Mouse (Mus musculus) embryonic facial prominence, embryonic 14.5 days (tissue): ENCODE measurements around the gene Uhrf1bp1. TPM values are rescaled to one million over a fixed set of nuclear protein-coding genes. Genes with fewer than 3 reads are reported as not detected.

Experiments used
- ATAC-seq: fragments of 200-750 bp; cut with Nextera tagmentation; 2 replicates; pipeline ENCODE4 v1.8.0; 2017; ENCODE audit warnings: low read depth, moderate number of reproducible peaks, moderate TSS enrichment
- DNase-seq: peaks from one replicate; pipeline ENCODE4 v3.0.0-alpha.2; 2015; ENCODE audit warnings: low spot score
- H3K27ac ChIP-seq: fragments of 300-500 bp; sonication (generic); replicated peaks from 2 replicates; pipeline ENCODE4 v1.5.1; 2014; ENCODE audit warnings: low read depth, mild to moderate bottlenecking, low read length, moderate library complexity
- H3K27me3 ChIP-seq: fragments of 300-500 bp; sonication (generic); replicated peaks from 2 replicates; pipeline ENCODE4 v1.6.1; 2014; ENCODE audit warnings: low read length; ENCODE audit not compliant: control insufficient read depth, insufficient read depth
- H3K36me3 ChIP-seq: fragments of 300-500 bp; sonication (generic); 2 replicates; pipeline ENCODE4 v1.6.1; 2014; ENCODE audit warnings: low read length, mixed read lengths; ENCODE audit not compliant: control insufficient read depth, insufficient read depth
- H3K4me1 ChIP-seq: fragments of 300-500 bp; sonication (generic); 2 replicates; pipeline ENCODE4 v1.6.1; 2014; ENCODE audit warnings: antibody characterized with exemption, low read length; ENCODE audit not compliant: control insufficient read depth, insufficient read depth
- H3K4me2 ChIP-seq: fragments of 300-500 bp; sonication (generic); 2 replicates; pipeline ENCODE4 v1.6.1; 2014; ENCODE audit warnings: low read depth, mild to moderate bottlenecking, low read length, moderate library complexity, mixed read lengths
- H3K4me3 ChIP-seq: fragments of 300-500 bp; sonication (generic); 2 replicates; pipeline ENCODE4 v1.5.1; 2014; ENCODE audit warnings: low read depth, mild to moderate bottlenecking, low read length
- H3K9ac ChIP-seq: fragments of 300-500 bp; sonication (generic); 2 replicates; pipeline ENCODE4 v1.6.1; 2014; ENCODE audit warnings: low read depth, mild to moderate bottlenecking, low read length, moderate library complexity, mixed read lengths
- H3K9me3 ChIP-seq: fragments of 300-500 bp; sonication (generic); 2 replicates; pipeline ENCODE4 v1.6.1; 2016; ENCODE audit warnings: low read length; ENCODE audit not compliant: control insufficient read depth
- WGBS: fragments of 180-500 bp; shearing (Covaris S2); extraction: QIAGEN DNeasy Blood & Tissue Kit; methylation state at CpG from one replicate; pipeline ENCODE4 v1.1.7; 2014; 5-methylcytosine and 5-hydroxymethylcytosine counted together
- polyA plus RNA-seq: library from polyadenylated mRNA; unstranded; fragments of >200 nt; fragmentation: Nextera tagmentation; extraction: Ambion mirVana; gene quantifications from 2 replicates; pipeline ENCODE4 v1.2.1, GENCODE M21; 2014

The Uhrf1bp1 gene
- polyA plus RNA-seq, 1 experiment from 2014 or later: 5.9 TPM

GRCm38 (mm10) chr17:27935091-27935490, 78.8 kb downstream of the Uhrf1bp1 start:
- ATAC-seq: no peak
- Histone ChIP-seq H3K9ac (no peak overlapping the region), H3K36me3 (no peaks in the 10 kb centered on the region), H3K4me3 (no peak overlapping the region), H3K4me1 (peaks cover 27% of the 10 kb centered on the region), H3K9me3 (no peaks in the 10 kb centered on the region), H3K27ac (no peak overlapping the region), H3K4me2 (no peak overlapping the region), H3K27me3 (no peaks in the 10 kb centered on the region)
- WGBS: 90% methylated on average over 3 of the region's 3 CpGs
- DNase-seq: no peak

- H3K4me1 ChIP-seq: peaks cover 32% of the 10 kb centered on the region
- WGBS: 84% methylated on average over 4 of the region's 4 CpGs
- H3K9me3 ChIP-seq: no peaks in the 10 kb centered on the region
- no peaks in the 10 kb centered on the region for H3K36me3 ChIP-seq
- no peak overlapping the region for H3K4me3 ChIP-seq
- H3K27me3 ChIP-seq: no peaks in the 10 kb centered on the region
- no peak overlapping the region for H3K4me2 ChIP-seq
- H3K27ac ChIP-seq: no peak overlapping the region
- no peak overlapping the region for H3K9ac ChIP-seq
- DNase-seq: no peak
- ATAC-seq: no peak
These were observed 80.9 kb downstream of the Uhrf1bp1 start for GRCm38 (mm10) chr17:27937054-27937615.

GRCm38 (mm10) chr17:27938121-27938754, 82.0 kb downstream of the Uhrf1bp1 start:
- Histone ChIP-seq H3K9ac (no peak overlapping the region), H3K36me3 (no peaks in the 10 kb centered on the region), H3K27me3 (no peaks in the 10 kb centered on the region), H3K27ac (0 out of 2 replicates have a peak overlapping the region, but pooled peaks have one; percentile 28), H3K4me3 (no peak overlapping the region), H3K4me2 (no peak overlapping the region), H3K9me3 (no peaks in the 10 kb centered on the region), H3K4me1 (peaks cover 32% of the 10 kb centered on the region)
- WGBS: 65% methylated on average over 12 of the region's 12 CpGs
- DNase-seq (peak; percentile 16), ATAC-seq (no peak)

- H3K4me3 ChIP-seq: no peak overlapping the region
- peaks cover 32% of the 10 kb centered on the region for H3K4me1 ChIP-seq
- H3K4me2 ChIP-seq: no peak overlapping the region
- no peaks in the 10 kb centered on the region for H3K36me3 ChIP-seq
- no peak overlapping the region for H3K27ac ChIP-seq
- no peaks in the 10 kb centered on the region for H3K27me3 ChIP-seq
- ATAC-seq (no peak), DNase-seq (no peak)
- no peaks in the 10 kb centered on the region for H3K9me3 ChIP-seq
- H3K9ac ChIP-seq: no peak overlapping the region
- WGBS: 86% methylated on average over 5 of the region's 5 CpGs
These were observed 82.8 kb downstream of the Uhrf1bp1 start for GRCm38 (mm10) chr17:27939028-27939427.

- Histone ChIP-seq H3K36me3 (no peaks in the 10 kb centered on the region), H3K4me2 (no peak overlapping the region), H3K4me1 (peaks cover 31% of the 10 kb centered on the region), H3K27me3 (no peaks in the 10 kb centered on the region), H3K9ac (no peak overlapping the region), H3K27ac (no peak overlapping the region), H3K9me3 (no peaks in the 10 kb centered on the region), H3K4me3 (no peak overlapping the region)
- WGBS: 71% methylated on average over 4 of the region's 4 CpGs
- ATAC-seq: no peak
- DNase-seq: no peak
These were observed 84.1 kb downstream of the Uhrf1bp1 start for GRCm38 (mm10) chr17:27940352-27940751.

GRCm38 (mm10) chr17:27941178-27941577, 84.9 kb downstream of the Uhrf1bp1 start:
- H3K9me3 ChIP-seq: no peaks in the 10 kb centered on the region
- no peak overlapping the region for H3K27ac ChIP-seq
- DNase-seq: no peak
- H3K4me1 ChIP-seq: peaks cover 39% of the 10 kb centered on the region
- no peak overlapping the region for H3K9ac ChIP-seq
- no peaks in the 10 kb centered on the region for H3K27me3 ChIP-seq
- no peak overlapping the region for H3K4me2 ChIP-seq
- H3K36me3 ChIP-seq: no peaks in the 10 kb centered on the region
- H3K4me3 ChIP-seq: no peak overlapping the region
- 63% methylated on average over 4 of the region's 5 CpGs for whole genome bisulfite sequencing
- no peak for ATAC-seq

- H3K4me2 ChIP-seq: no peak overlapping the region
- H3K9ac ChIP-seq: no peak overlapping the region
- H3K4me1 ChIP-seq: peaks cover 44% of the 10 kb centered on the region
- DNase-seq (no peak), ATAC-seq (no peak)
- no peaks in the 10 kb centered on the region for H3K36me3 ChIP-seq
- H3K27me3 ChIP-seq: no peaks in the 10 kb centered on the region
- H3K27ac ChIP-seq: no peak overlapping the region
- no peaks in the 10 kb centered on the region for H3K9me3 ChIP-seq
- 71% methylated on average over 2 of the region's 2 CpGs for WGBS
- no peak overlapping the region for H3K4me3 ChIP-seq
These were observed 85.5 kb downstream of the Uhrf1bp1 start for GRCm38 (mm10) chr17:27941698-27942097.

DNA sequence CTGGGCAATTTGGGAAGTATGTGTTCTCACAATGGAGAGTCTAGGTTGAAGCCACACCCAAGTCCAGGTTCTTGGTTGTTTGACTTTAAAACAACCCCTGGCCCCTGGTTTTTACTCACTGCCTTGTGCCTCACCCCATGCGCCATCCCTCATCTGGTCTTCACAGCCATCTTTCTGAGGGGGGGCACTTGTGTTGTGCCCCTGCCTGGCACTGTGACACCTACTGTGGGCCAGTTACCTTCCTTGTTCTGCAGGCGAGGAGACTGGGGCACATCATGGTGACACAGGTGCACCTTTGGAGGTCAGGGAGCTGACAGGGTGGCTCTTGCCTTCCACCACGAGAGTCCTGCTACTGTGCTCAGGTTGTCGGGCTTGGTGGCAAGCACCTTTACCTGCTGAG, 85.9 kb downstream of the Uhrf1bp1 start:
- peaks cover 41% of the 10 kb centered on the region for H3K4me1 ChIP-seq
- H3K9ac ChIP-seq: no peak overlapping the region; the same call in 1 of the 2 replicates
- H3K36me3 ChIP-seq: no peaks in the 10 kb centered on the region
- H3K4me3 ChIP-seq: no peak overlapping the region
- no peaks in the 10 kb centered on the region for H3K9me3 ChIP-seq
- no peak overlapping the region for H3K27ac ChIP-seq
- DNase-seq (no peak), ATAC-seq (no peak)
- H3K4me2 ChIP-seq: no peak overlapping the region
- H3K27me3 ChIP-seq: no peaks in the 10 kb centered on the region
- 86% methylated on average over 4 of the region's 4 CpGs for WGBS
